Mouse (Mus musculus) adrenal gland, adult (tissue): ENCODE measurements at regions not wholly inside any gene's neighbourhood (a gene's known extent, or its start where the extent isn't known, plus 50 kb on each side); places are given as distances from the start of the nearest gene placed in this dataset.
"Not testable (repeated sequence)": the region's sequence is repeated elsewhere in the genome, so short reads cannot be mapped to it uniquely, and the experiment has no call there.

Source experiments
- DNase-seq, 2 experiments: peaks; one replicate each; pipeline ENCODE4 v3.0.0; 2022 to 2023; ENCODE audit warnings: low spot score in 1 of 2; ENCODE audit not compliant: inconsistent age in 2 of 2

DNA sequence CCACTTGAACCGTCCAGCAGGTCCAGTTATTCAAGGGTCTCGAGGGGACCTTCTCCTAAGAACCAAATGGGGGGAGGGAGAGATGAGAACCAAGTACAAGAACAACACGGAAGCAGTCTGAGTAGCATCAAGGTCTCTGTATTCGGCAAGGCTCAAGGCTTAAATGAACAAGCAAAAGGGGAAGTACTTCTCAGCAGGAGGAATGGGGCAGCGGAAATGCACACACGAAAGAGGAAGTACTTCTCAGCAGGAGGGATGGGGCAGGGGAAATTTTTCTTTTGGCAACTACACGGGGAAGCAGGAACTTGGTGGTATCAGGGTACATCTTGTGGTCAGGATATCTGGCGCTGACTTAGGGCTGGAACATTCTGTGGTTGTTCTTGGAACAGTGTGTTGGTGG is 536.5 kb downstream of the Amd2 start:
- DNase-seq = not testable (repeated sequence)

- DNase-seq = not testable (repeated sequence)
These were observed 555.5 kb downstream of the Amd2 start for GRCm38 (mm10) chr10:35156151-35156550.

GRCm38 (mm10) chr10:35151309-35151708 is 560.4 kb downstream of the Amd2 start:
- DNase-seq = not testable (repeated sequence)

- no peak for DNase-seq
These were observed 561.0 kb downstream of the Amd2 start for GRCm38 (mm10) chr10:35150681-35151080.

DNA sequence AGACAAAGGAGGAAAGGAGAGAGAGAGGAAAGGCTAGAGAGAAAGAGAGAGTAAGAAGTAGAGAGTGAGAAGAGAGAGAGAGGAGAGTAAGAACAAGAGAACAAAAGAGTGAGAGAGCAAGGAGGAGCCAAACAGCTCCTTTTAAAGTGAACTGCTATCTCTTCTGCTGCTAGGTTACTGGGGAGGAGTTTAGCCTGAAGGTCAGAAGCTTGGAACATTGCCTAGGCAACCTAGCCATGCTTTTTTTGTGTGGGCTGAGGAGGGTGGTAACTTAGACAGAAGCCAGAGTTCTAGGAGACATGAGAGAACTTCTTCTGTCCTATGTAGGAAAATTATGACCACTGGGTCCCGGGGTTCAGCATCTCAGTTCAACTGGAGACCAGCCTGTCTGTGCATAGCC is 562.4 kb downstream of the Amd2 start:
- peak; percentile 8 to 45 for DNase-seq

GRCm38 (mm10) chr10:35131226-35131625 is 580.5 kb downstream of the Amd2 start:
- DNase-seq = no peak
